ENCODE assay signal across 8 mouse cellular contexts in genomic region chr14:25841991-25842687, GRCm38 (mm10). TPM values are rescaled to one million over a fixed set of nuclear protein-coding genes. Genes with fewer than 3 reads are reported as not detected.
DNase-seq lines count a peak whose midpoint lies in the region; ATAC-seq and TF ChIP-seq lines count a peak whose summit lies in the region.

Gene Anxa11, plus strand, starts transcription at chr14:25842156.

- H3K4me1 ChIP-seq in E14TG2a.4 (replicated peaks; ENCODE audit: low read depth, low read length): peaks cover 80% of the 10 kb centered on the region
- 0 out of 2 replicates have a peak, but pooled peaks cover 4% of the 10 kb centered on the region for H3K4me1 ChIP-seq in forebrain, embryonic 11.5 days (replicated peaks; ENCODE audit: control insufficient read depth, insufficient read depth, low read length)
- peaks cover 15% of the 10 kb centered on the region for H3K4me1 ChIP-seq in heart, embryonic 16.5 days (ENCODE audit: control insufficient read depth, insufficient read depth, low read length)
- H3K4me1 ChIP-seq in lung, adult 2 months (ENCODE audit: control insufficient read depth, insufficient read depth, low read length): peaks cover 9% of the 10 kb centered on the region
- peaks cover 19% of the 10 kb centered on the region for H3K4me1 ChIP-seq in neural tube, embryonic 15.5 days

- DNase-seq in c-Kit-positive CD71-negative TER-119-negative erythroid progenitor cells, embryonic 14.5 days (ENCODE audit: low read depth): peak; percentile 78
- peak; percentile 85 for DNase-seq in forebrain, embryonic 11.5 days (ENCODE audit: low spot score)
- peak; percentile 92 to 94 for DNase-seq in kidney, postnatal 25 days
- DNase-seq in lung, adult 2 months: peak; percentile 96
- DNase-seq in thymus, adult 18-20 months: peak; percentile 86 to 87

- WGBS in forebrain, embryonic 11.5 days: under 1% methylated on average over 54 of the region's 54 CpGs
- under 1% methylated on average over 54 of the region's 54 CpGs for WGBS in heart, embryonic 16.5 days
- under 1% methylated on average over 54 of the region's 54 CpGs for WGBS in lung, adult 2 months
- WGBS in neural tube, embryonic 15.5 days: under 1% methylated on average over 54 of the region's 54 CpGs

- no peak for TF ChIP-seq CTCF in E14TG2a.4 (conservative IDR thresholded peaks at IDR 0.05; ENCODE audit: low read length)
- no peak for TF ChIP-seq CTCF in lung, adult 2 months (IDR thresholded peaks at IDR 0.05; ENCODE audit: insufficient read depth, low read length)

- H3K27me3 ChIP-seq in E14TG2a.4 (ENCODE audit: insufficient read depth, low read length): no peaks in the 10 kb centered on the region
- H3K27me3 ChIP-seq in forebrain, embryonic 11.5 days (ENCODE audit: control insufficient read depth, insufficient read depth, low read length): peaks cover 18% of the 10 kb centered on the region
- no peaks in the 10 kb centered on the region for H3K27me3 ChIP-seq in heart, embryonic 16.5 days (ENCODE audit: control insufficient read depth, insufficient read depth, low read length)
- H3K27me3 ChIP-seq in neural tube, embryonic 15.5 days (replicated peaks): peaks cover 44% of the 10 kb centered on the region

- H3K36me3 ChIP-seq in E14TG2a.4 (ENCODE audit: insufficient read depth, low read length): peaks cover 32% of the 10 kb centered on the region
- H3K36me3 ChIP-seq in forebrain, embryonic 11.5 days (ENCODE audit: control insufficient read depth, insufficient read depth, low read length): no peaks in the 10 kb centered on the region
- no peaks in the 10 kb centered on the region for H3K36me3 ChIP-seq in heart, embryonic 16.5 days (ENCODE audit: control insufficient read depth, insufficient read depth)
- no peaks in the 10 kb centered on the region for H3K36me3 ChIP-seq in neural tube, embryonic 15.5 days

- peak within 1 kb of the TSS; percentile 95 for H3K4me2 ChIP-seq in forebrain, embryonic 11.5 days (ENCODE audit: low read depth, low read length, severe bottlenecking)
- H3K4me2 ChIP-seq in heart, embryonic 16.5 days (ENCODE audit: low read depth, low read length): peak within 1 kb of the TSS; percentile 91
- H3K4me2 ChIP-seq in neural tube, embryonic 15.5 days: peak within 1 kb of the TSS; percentile 96

- H3K4me3 ChIP-seq in E14TG2a.4 (replicated peaks; ENCODE audit: low read length): peak within 1 kb of the TSS; percentile 95
- peak within 1 kb of the TSS; percentile 52 for H3K4me3 ChIP-seq in forebrain, embryonic 11.5 days (ENCODE audit: low read depth, low read length)
- H3K4me3 ChIP-seq in heart, embryonic 16.5 days (ENCODE audit: low read length): peak within 1 kb of the TSS; percentile 86
- peak within 1 kb of the TSS; percentile 90 for H3K4me3 ChIP-seq in lung, adult 2 months (replicated peaks; ENCODE audit: extremely low read depth, low read depth, low read length)
- H3K4me3 ChIP-seq in neural tube, embryonic 15.5 days (replicated peaks): peak within 1 kb of the TSS; percentile 47

- H3K27ac ChIP-seq in forebrain, embryonic 11.5 days (ENCODE audit: low read depth, low read length): no peak within 1 kb of the TSS
- peak within 1 kb of the TSS; percentile 53 for H3K27ac ChIP-seq in heart, embryonic 16.5 days (ENCODE audit: low read length)
- no peak within 1 kb of the TSS for H3K27ac ChIP-seq in neural tube, embryonic 15.5 days (replicated peaks)

- peak within 1 kb of the TSS; percentile 56 for H3K9ac ChIP-seq in forebrain, embryonic 11.5 days (ENCODE audit: low read length)
- peak within 1 kb of the TSS; percentile 87 for H3K9ac ChIP-seq in heart, embryonic 16.5 days (ENCODE audit: low read length)
- H3K9ac ChIP-seq in neural tube, embryonic 15.5 days (replicated peaks): peak within 1 kb of the TSS; percentile 47

- no peaks in the 10 kb centered on the region for H3K9me3 ChIP-seq in E14TG2a.4 (ENCODE audit: low read length)
- H3K9me3 ChIP-seq in forebrain, embryonic 11.5 days (ENCODE audit: control insufficient read depth, low read length): no peaks in the 10 kb centered on the region
- no peaks in the 10 kb centered on the region for H3K9me3 ChIP-seq in heart, embryonic 16.5 days (replicated peaks; ENCODE audit: control insufficient read depth, low read length)
- H3K9me3 ChIP-seq in neural tube, embryonic 15.5 days (replicated peaks): no peaks in the 10 kb centered on the region

- ATAC-seq in forebrain, embryonic 11.5 days (replicated peaks; ENCODE audit: low FRiP score): peak; percentile 56; the same call in 1 of the 2 replicates
- peak; percentile 85 for ATAC-seq in heart, embryonic 16.5 days (replicated peaks; ENCODE audit: extremely low read depth, insufficient read depth, low FRiP score)
- peak; percentile 38; the same call in 1 of the 2 replicates for ATAC-seq in neural tube, embryonic 15.5 days (ENCODE audit: low FRiP score)

- peak; percentile 95 for TF ChIP-seq POLR2A in lung, adult 2 months (IDR thresholded peaks at IDR 0.05; ENCODE audit: borderline replicate concordance, extremely low read depth, low read depth, low read length)

RNA-seq across cellular contexts. Expression of gene Anxa11, which starts in this region (rescaled TPM):
- polyA plus RNA-seq in forebrain, embryonic 11.5 days (2014; fragmentation: Nextera tagmentation; extraction: Ambion mirVana): 3.6 and 5.0 TPM in 2 replicates
- 33.9 and 38.1 TPM in 2 replicates for polyA plus RNA-seq in heart, embryonic 16.5 days (2015; fragmentation: Nextera tagmentation; extraction: Ambion mirVana)
- 144 and 155 TPM in 2 replicates for polyA plus RNA-seq in lung, adult 2 months (2012; rRNA removed)
- polyA plus RNA-seq in neural tube, embryonic 15.5 days (2015; fragmentation: Nextera tagmentation; extraction: Ambion mirVana): 2.3 and 15.9 TPM in 2 replicates
